Comparison of ENCODE assay signal across 24 mouse cellular contexts in the genomic region with DNA sequence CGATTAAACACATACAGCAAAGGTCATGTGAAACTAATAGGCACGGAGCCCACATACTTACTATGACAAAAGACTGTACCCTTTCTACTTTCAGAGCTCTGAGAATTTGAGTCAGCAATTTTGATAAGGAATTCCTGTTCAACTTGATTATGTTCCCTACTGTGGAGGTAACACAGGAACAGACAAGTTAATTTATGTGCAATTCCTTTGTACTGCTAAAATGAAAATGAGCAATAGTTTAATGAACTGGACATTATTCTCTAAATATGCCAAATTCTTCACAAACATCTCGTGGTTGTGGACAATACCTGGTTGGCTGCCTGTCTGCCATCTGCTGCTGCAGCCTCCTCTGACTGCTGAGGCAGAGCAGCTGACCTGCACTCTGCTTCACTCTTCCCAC.
"Had no signal": no experiment of that assay in that cellular context is flagged by ENCODE, and none has a peak within 500 bp of the region (broad histone marks: within the 10 kb centered on the region; RNA-seq: fewer than 3 reads in every experiment).

No protein-coding gene starts in this region.

- H3K4me1 ChIP-seq: intestine, embryonic 15.5 days; liver, embryonic 15.5 days had no signal

- ATAC-seq: inflammation-experienced regulatory T-cells, adult 6 months; intestine, embryonic 15.5 days; intestine, postnatal 0 days had no signal

- DNase-seq: gastrocnemius, postnatal 14 days; gastrocnemius, postnatal 36 days; heart, adult 11 months; heart, adult 2 months; heart, postnatal 10 days; heart, postnatal 4 days; kidney, adult 18-20 months; kidney, adult 8-10 months; kidney, postnatal 10 days; kidney, postnatal 25 days; kidney, postnatal 4 days; liver; liver, embryonic 13.5 days had no signal

- H3K36me3 ChIP-seq: heart, embryonic 12.5 days; intestine, embryonic 15.5 days; liver, embryonic 13.5 days; liver, embryonic 15.5 days had no signal

- H3K27me3 ChIP-seq: heart, embryonic 12.5 days; intestine, embryonic 15.5 days; limb, embryonic 12.5 days; liver, embryonic 13.5 days; liver, embryonic 15.5 days had no signal

- H3K9me3 ChIP-seq: heart, embryonic 12.5 days; intestine, embryonic 15.5 days; limb, embryonic 10.5 days; limb, embryonic 12.5 days; liver, embryonic 13.5 days; liver, embryonic 15.5 days had no signal

- H3K9ac ChIP-seq: heart, embryonic 12.5 days; hindbrain, embryonic 14.5 days; intestine, embryonic 15.5 days; limb, embryonic 12.5 days; liver, embryonic 13.5 days; liver, embryonic 15.5 days had no signal

- H3K4me2 ChIP-seq: heart, embryonic 12.5 days; hindbrain, embryonic 14.5 days; intestine, embryonic 15.5 days; limb, embryonic 12.5 days; liver, embryonic 11.5 days; liver, embryonic 13.5 days; liver, embryonic 15.5 days had no signal

- H3K4me3 ChIP-seq: heart, adult 2 months; heart, embryonic 12.5 days; intestine, embryonic 15.5 days; layer of hippocampus, adult 2 months; left cerebral cortex, adult 2 months; limb, embryonic 10.5 days; limb, embryonic 12.5 days; liver, embryonic 13.5 days; liver, embryonic 15.5 days had no signal

- H3K27ac ChIP-seq: heart, adult 2 months; hindbrain, embryonic 14.5 days; intestine, embryonic 15.5 days; layer of hippocampus, adult 2 months; left cerebral cortex, adult 2 months; limb, embryonic 10.5 days; limb, embryonic 12.5 days; liver, embryonic 13.5 days; liver, embryonic 15.5 days had no signal
